Mouse (Mus musculus): ENCODE measurements around the gene Gm5114. TPM values are rescaled to one million over a fixed set of nuclear protein-coding genes. Genes with fewer than 3 reads are reported as not detected.
"Not testable (repeated sequence)": the region's sequence is repeated elsewhere in the genome, so short reads cannot be mapped to it uniquely, and the experiment has no call there.

Gm5114 gene
- polyA plus RNA-seq (2016; fragmentation: Nextera tagmentation; extraction: Ambion mirVana): not detected in 2 replicates

DNA sequence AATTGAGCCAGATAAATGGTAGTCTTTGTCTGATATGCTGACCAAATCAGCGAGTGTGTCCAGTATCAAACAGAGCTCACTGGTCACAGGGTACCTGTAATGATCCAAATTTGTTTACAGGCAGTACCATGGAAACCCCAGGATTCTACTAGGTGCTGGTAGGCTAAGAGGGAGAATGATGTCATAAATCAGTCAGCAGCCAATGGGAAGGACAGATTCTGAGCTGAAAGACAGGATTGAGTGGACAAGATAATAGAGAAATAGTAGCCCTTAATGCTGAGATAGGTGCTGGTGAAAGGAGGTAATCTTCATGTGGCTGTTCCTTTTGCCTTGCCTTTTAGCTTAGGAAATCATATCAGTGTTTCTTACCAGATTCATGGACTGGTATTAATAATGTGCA lies at the start of gene Gm5114:
TSS of gene Gm5114 (minus strand) at position 101 of the 400 bp plus-strand sequence.
- H3K9me3 ChIP-seq: not testable (repeated sequence)

DNA sequence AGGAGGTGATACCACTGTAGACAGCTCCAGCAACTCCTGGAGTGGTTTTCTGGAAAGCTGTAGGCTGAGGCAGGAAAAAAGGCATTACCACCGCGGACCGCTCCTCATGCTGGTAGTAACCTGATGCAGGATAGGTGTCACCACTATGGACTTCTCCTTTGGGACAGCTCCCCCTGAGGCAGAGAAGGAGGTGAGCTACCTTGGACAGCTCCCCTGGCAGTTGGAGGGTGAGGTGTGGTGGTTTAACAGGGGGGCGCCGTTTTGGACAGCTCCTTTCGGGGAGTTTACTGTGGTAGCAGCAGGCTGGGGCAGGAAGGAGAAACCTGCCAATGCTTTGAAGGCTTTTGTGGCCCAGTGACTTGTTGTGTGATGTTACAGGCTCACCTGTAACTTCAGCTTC lies 42.8 kb upstream of the Gm5114 start:
- Histone ChIP-seq H3K4me3 (no peak overlapping the region), H3K27me3 (replicated peaks; ENCODE audit: low read depth, poor library complexity, severe bottlenecking) (no peaks in the 10 kb centered on the region), H3K36me3 (replicated peaks) (peaks cover 16% of the 10 kb centered on the region), H3K4me1 (no peaks in the 10 kb centered on the region), H3K9me3 (no peaks in the 10 kb centered on the region), H3K27ac (replicated peaks) (no peak overlapping the region)
- DNase-seq (ENCODE audit: low spot score): peak; percentile 72
- WGBS: 21% methylated on average over 6 of the region's 6 CpGs

More for the DNA sequence above, at the start of gene Gm5114:
- not testable (repeated sequence) for H3K27me3 ChIP-seq (replicated peaks; ENCODE audit: low read depth, poor library complexity, severe bottlenecking); H3K4me1 ChIP-seq; H3K27ac ChIP-seq (replicated peaks); H3K4me3 ChIP-seq; H3K36me3 ChIP-seq (replicated peaks); DNase-seq (ENCODE audit: low spot score)
- WGBS: 45% methylated on average over 1 of the region's 1 CpGs

DNA sequence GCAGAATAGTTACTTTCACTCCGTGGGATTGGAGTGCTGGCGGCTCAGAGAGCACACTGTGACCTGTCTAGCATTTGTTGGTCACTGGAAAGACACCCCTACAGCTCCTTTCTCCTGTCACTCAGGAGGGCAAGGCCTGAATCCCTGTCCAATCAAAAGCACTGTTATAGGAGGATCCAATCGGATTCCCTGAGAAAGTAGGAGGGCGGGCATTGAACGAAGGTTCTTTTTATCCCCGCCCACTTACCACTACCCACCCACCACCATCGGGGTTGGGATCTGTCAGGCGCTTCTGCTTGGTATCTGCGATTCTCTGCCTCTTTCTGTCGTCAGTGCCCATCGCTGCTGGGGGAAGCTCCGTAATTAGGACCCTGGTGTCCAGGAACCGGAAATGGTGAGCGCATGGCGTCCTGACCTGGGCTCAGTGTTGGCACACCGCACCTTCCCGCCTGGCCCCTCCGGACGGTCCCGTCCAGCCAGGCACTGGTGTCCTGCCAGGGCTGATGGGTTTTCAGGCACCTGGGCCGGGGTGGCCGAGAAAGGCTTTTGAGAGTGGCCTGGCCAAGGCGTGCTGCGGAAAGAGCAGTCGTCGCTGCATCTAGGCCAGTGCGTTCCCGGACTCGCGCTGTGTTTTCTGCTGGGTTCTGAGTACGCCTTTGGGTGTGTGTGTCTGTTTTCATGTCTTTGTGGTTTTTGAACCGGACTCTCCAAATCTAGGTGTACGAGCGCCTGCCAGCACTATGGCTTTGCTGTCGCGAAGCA lies 36.5 kb upstream of the Gm5114 start:
- peaks cover 11% of the 10 kb centered on the region for H3K36me3 ChIP-seq (replicated peaks)
- H3K4me1 ChIP-seq: peaks cover 10% of the 10 kb centered on the region
- 3% methylated on average over 36 of the region's 36 CpGs for WGBS
- peaks cover 19% of the 10 kb centered on the region for H3K27me3 ChIP-seq (replicated peaks; ENCODE audit: low read depth, poor library complexity, severe bottlenecking)
- DNase-seq (ENCODE audit: low spot score): peak; percentile 82
- H3K9me3 ChIP-seq: no peaks in the 10 kb centered on the region
- peak overlapping the region; percentile 81 for H3K4me3 ChIP-seq
- peak overlapping the region; percentile 83 for H3K27ac ChIP-seq (replicated peaks)

DNA sequence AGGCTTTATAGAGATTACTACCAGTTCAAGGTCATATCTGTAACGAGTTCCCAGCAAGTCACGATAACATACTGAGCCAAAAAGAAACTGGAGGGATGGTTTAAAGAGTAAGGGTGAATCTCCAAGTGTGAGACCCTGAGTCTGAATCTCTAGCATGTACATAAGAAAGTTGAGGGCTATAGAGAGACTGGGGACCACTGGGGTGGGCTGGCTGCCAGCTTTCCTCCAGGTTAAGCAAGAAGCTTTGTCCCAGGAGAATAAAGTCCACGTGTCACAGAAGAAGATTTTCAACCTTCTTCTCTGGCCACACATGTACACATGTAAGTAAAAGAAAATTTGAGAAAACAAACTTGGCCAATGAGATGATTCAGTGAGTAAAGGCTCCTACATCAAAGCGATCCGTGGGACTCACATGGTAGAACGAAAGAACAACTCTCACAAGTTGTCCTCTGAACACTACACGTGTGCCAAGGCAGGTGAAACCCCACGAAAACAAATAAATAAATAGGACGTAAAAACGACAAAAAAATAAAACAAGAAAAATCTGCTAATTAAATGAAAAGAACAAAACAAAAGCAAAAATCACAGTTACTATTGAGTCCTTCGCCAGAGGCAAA lies 35.8 kb upstream of the Gm5114 start:
- H3K9me3 ChIP-seq: no peaks in the 10 kb centered on the region
- H3K4me3 ChIP-seq: peak overlapping the region; percentile 81
- peaks cover 11% of the 10 kb centered on the region for H3K36me3 ChIP-seq (replicated peaks)
- WGBS: 65% methylated on average over 11 of the region's 11 CpGs
- no peak overlapping the region for H3K27ac ChIP-seq (replicated peaks)
- peaks cover 19% of the 10 kb centered on the region for H3K27me3 ChIP-seq (replicated peaks; ENCODE audit: low read depth, poor library complexity, severe bottlenecking)
- peaks cover 10% of the 10 kb centered on the region for H3K4me1 ChIP-seq
- DNase-seq (ENCODE audit: low spot score): no peak

DNA sequence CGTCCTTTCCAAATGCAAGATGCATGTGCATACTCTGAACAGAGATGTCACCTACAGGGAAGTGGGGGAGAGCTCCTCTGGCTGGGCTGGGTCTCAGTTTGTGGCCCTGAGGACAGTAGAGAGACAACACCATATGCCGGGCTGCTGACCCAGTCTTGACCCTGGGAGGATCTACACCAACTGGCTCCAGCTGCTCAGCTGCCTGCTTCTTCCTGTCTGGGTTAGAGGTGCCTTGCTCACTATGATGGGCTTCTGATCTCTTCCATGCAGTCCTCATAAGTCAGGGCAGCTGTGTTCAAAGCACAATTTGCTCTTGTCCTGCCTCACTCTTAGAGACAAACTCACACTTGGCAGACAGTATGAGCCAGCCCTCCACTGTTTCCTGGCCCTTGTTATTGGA lies 28.3 kb upstream of the Gm5114 start:
- Histone ChIP-seq H3K4me3 (no peak overlapping the region), H3K9me3 (peaks cover 5% of the 10 kb centered on the region; the same call in 1 of the 2 replicates), H3K27ac (replicated peaks) (no peak overlapping the region), H3K27me3 (replicated peaks; ENCODE audit: low read depth, poor library complexity, severe bottlenecking) (peaks cover 11% of the 10 kb centered on the region), H3K36me3 (replicated peaks) (no peaks in the 10 kb centered on the region), H3K4me1 (no peaks in the 10 kb centered on the region)
- 53% methylated on average over 2 of the region's 2 CpGs for WGBS
- DNase-seq (ENCODE audit: low spot score): no peak

DNA sequence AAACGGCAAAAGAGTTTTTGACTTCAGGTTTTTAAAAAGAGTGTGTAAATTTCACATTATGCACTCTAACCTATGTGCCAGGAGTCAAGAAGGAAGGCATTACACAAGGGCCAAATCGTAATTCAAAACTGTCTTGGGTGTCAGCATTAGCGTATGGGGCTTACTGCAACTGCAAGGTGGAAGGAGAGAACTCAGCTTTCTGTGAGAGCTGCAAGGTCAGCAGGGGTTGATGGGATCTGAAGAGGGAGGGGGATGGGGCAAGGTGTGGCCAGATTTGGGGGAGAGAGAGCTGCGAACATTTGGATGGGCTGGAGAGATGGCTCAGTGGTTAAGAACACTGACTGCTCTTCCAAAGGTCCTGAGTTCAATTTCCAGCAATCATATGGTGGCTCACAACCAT lies 27.4 kb upstream of the Gm5114 start:
- 82% methylated on average over 4 of the region's 4 CpGs for WGBS

More for the DNA sequence above, 27.4 kb upstream of the Gm5114 start:
- Histone ChIP-seq H3K36me3 (replicated peaks) (no peaks in the 10 kb centered on the region), H3K9me3 (peaks cover 10% of the 10 kb centered on the region; the same call in 1 of the 2 replicates), H3K27ac (replicated peaks) (no peak overlapping the region), H3K27me3 (replicated peaks; ENCODE audit: low read depth, poor library complexity, severe bottlenecking) (peaks cover 3% of the 10 kb centered on the region; the same call in 1 of the 2 replicates), H3K4me3 (no peak overlapping the region), H3K4me1 (no peaks in the 10 kb centered on the region)
- no peak for DNase-seq (ENCODE audit: low spot score)

Small RNA genes within 50 kb of the gene (microRNA-seq; reads per million reads assigned to microRNA genes)
- not detected for gene Gm27437

Other genes starting within 250 kb of the Gm5114 start
- 2.5 and 2.8 TPM in 2 replicates for gene Zfp619, start 104.6 kb upstream of the Gm5114 start, polyA plus RNA-seq (2016; fragmentation: Nextera tagmentation; extraction: Ambion mirVana)

Measured in embryonic facial prominence, embryonic 10.5 days (tissue).